Mouse (Mus musculus): ENCODE data around the gene Ocel1.
"Not testable (repeated sequence)": the region's sequence is repeated elsewhere in the genome, so short reads cannot be mapped to it uniquely, and the experiment has no call there.

Gene Ocel1

GRCm38 (mm10) chr8:71371236-71371848, at the start of gene Ocel1:
Gene Ocel1 (plus strand): TSS chr8:71371298.
- in situ Hi-C loops (cut with MboI, MseI) = loop anchor here (5.0 kb wide), 2 partner anchors 91 to 474 kb away; partner anchors contain the start of genes Abhd8, Mrpl34 and Rpl18a

GRCm38 (mm10) chr8:71322939-71323338, 48.2 kb upstream of the Ocel1 start:
- in situ Hi-C loops (cut with MboI, MseI) = no loop called here

- in situ Hi-C loops (cut with MboI, MseI) = no loop called here
Measured at GRCm38 (mm10) chr8:71324848-71325247, 46.2 kb upstream of the Ocel1 start.

GRCm38 (mm10) chr8:71337834-71338233, 33.3 kb upstream of the Ocel1 start:
- in situ Hi-C loops (cut with MboI, MseI) = not testable (repeated sequence)

- in situ Hi-C loops (cut with MboI, MseI) = no loop called here
Measured at GRCm38 (mm10) chr8:71340625-71341024, 30.5 kb upstream of the Ocel1 start.

GRCm38 (mm10) chr8:71346581-71346980, 24.5 kb upstream of the Ocel1 start:
- in situ Hi-C loops (cut with MboI, MseI) = no loop called here

- in situ Hi-C loops (cut with MboI, MseI) = no loop called here
Measured at GRCm38 (mm10) chr8:71351117-71351516, 20.0 kb upstream of the Ocel1 start.

GRCm38 (mm10) chr8:71351520-71351919, 19.6 kb upstream of the Ocel1 start:
- in situ Hi-C loops (cut with MboI, MseI) = no loop called here

GRCm38 (mm10) chr8:71358026-71358425, 13.1 kb upstream of the Ocel1 start:
- in situ Hi-C loops (cut with MboI, MseI) = no loop called here

- in situ Hi-C loops (cut with MboI, MseI) = no loop called here
Measured at GRCm38 (mm10) chr8:71366771-71367528, 4.1 kb upstream of the Ocel1 start, which contains the start of gene Use1. Gene Use1 (plus strand): TSS chr8:71366848.

GRCm38 (mm10) chr8:71367529-71368176, 3.4 kb upstream of the Ocel1 start:
- in situ Hi-C loops (cut with MboI, MseI) = no loop called here

GRCm38 (mm10) chr8:71368366-71368765, 2.7 kb upstream of the Ocel1 start:
- in situ Hi-C loops (cut with MboI, MseI) = no loop called here

- in situ Hi-C loops (cut with MboI, MseI) = no loop called here
Measured at GRCm38 (mm10) chr8:71369040-71369718, 1.9 kb upstream of the Ocel1 start.

- in situ Hi-C loops (cut with MboI, MseI) = loop anchor here (5.0 kb wide), 2 partner anchors 92 to 473 kb away; partner anchors contain the start of genes Abhd8, Mrpl34 and Rpl18a
Measured at GRCm38 (mm10) chr8:71370711-71371235, 325 bp upstream of the Ocel1 start.

- in situ Hi-C loops (cut with MboI, MseI) = loop anchor here (5.0 kb wide), 2 partner anchors 90 to 475 kb away; partner anchors contain the start of genes Abhd8, Mrpl34 and Rpl18a
Measured at GRCm38 (mm10) chr8:71372427-71372826, 1.3 kb downstream of the Ocel1 start.

- in situ Hi-C loops (cut with MboI, MseI) = loop anchor here (5.0 kb wide), 2 partner anchors 89 to 476 kb away; partner anchors contain the start of genes Abhd8, Mrpl34 and Rpl18a
Measured at GRCm38 (mm10) chr8:71373000-71373399, 1.9 kb downstream of the Ocel1 start.

- in situ Hi-C loops (cut with MboI, MseI) = loop anchor here (5.0 kb wide), 2 partner anchors 88 to 477 kb away; partner anchors contain the start of genes Abhd8, Mrpl34 and Rpl18a
Measured at GRCm38 (mm10) chr8:71374616-71375206, 3.6 kb downstream of the Ocel1 start.

GRCm38 (mm10) chr8:71375581-71376422, 4.7 kb downstream of the Ocel1 start:
- in situ Hi-C loops (cut with MboI, MseI) = no loop called here

GRCm38 (mm10) chr8:71376423-71377030, 5.4 kb downstream of the Ocel1 start:
- in situ Hi-C loops (cut with MboI, MseI) = no loop called here
